Mouse (Mus musculus) heart, embryonic 10.5 days (tissue): Measurements from ENCODE around the gene Zfp579. TPM values are rescaled to one million over a fixed set of nuclear protein-coding genes. Genes with fewer than 3 reads are reported as not detected.

ENCODE experiments used
- DNase-seq: peaks from one replicate; pipeline ENCODE4 v3.0.0-alpha.2; 2017; ENCODE audit warnings: low spot score
- H3K27ac ChIP-seq: fragments of 300-500 bp; sonication (generic); 2 replicates; pipeline ENCODE4 v1.5.1; 2016; ENCODE audit warnings: mild to moderate bottlenecking
- H3K27me3 ChIP-seq: fragments of 300-500 bp; sonication (generic); 2 replicates; pipeline ENCODE4 v1.6.1; 2016; ENCODE audit warnings: mild to moderate bottlenecking; ENCODE audit not compliant: poor library complexity, insufficient read depth, severe bottlenecking
- H3K36me3 ChIP-seq: fragments of 300-500 bp; sonication (generic); 2 replicates; pipeline ENCODE4 v1.6.1; 2016; ENCODE audit warnings: mild to moderate bottlenecking, moderate library complexity
- H3K4me1 ChIP-seq: fragments of 300-500 bp; sonication (generic); 2 replicates; pipeline ENCODE4 v1.6.1; 2016; ENCODE audit warnings: mild to moderate bottlenecking
- H3K4me3 ChIP-seq: fragments of 300-500 bp; sonication (generic); 2 replicates; pipeline ENCODE4 v1.5.1; 2016; ENCODE audit warnings: mild to moderate bottlenecking, moderate library complexity
- H3K9me3 ChIP-seq: fragments of 300-500 bp; sonication (generic); 2 replicates; pipeline ENCODE4 v1.6.1; 2016; ENCODE audit warnings: mild to moderate bottlenecking, moderate library complexity
- WGBS: fragments of 180-500 bp; shearing (Covaris S2); methylation state at CpG from one replicate; pipeline ENCODE4 v1.1.7; 2016; 5-methylcytosine and 5-hydroxymethylcytosine counted together
- polyA plus RNA-seq: library from polyadenylated mRNA; unstranded; fragments of >200 nt; fragmentation: Nextera tagmentation; extraction: Ambion mirVana; gene quantifications from 2 replicates; pipeline ENCODE4 v1.2.1, GENCODE M21; 2016

Zfp579 gene
- polyA plus RNA-seq, 1 experiment from 2014 or later, result 29.2 TPM

DNA sequence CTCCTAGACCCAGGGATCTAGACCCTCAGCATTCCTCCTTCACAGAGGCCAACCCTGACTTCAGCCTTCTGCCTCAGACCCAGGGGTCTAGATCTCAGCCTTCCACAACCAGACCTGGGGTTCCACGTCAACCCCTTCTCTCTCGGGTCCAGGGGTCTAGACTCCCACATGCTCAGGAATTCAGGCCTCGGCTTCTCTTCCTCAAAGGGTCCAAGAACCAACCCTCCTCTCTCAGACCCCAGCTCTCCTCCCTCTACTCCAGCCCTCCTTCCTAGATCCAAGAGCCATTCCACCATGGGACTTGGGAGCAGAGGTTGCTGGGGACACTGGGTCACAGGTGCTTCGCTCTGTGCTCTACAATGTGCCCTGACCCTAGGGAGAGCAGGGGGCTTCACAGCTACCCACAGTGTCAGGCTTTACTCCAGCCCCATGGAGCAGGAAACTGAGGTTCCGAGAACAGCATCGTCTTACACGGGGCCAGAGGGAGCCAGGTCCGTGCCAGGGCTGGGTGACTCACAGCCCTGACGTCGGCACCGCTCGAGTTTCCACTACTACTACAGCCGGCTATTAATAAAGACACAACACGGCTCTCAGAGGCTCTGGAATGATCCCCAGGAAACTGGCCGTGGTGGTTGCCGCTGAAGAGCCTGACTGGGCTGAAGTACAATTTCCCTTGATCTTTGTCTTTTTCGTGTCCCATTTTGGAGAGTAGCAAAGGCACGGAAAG lies 23.5 kb downstream of the Zfp579 start:
- H3K36me3 ChIP-seq, result no peaks in the 10 kb centered on the region
- 0 out of 2 replicates have a peak overlapping the region, but pooled peaks have one; percentile 15 for H3K4me3 ChIP-seq
- peaks cover 14% of the 10 kb centered on the region for H3K4me1 ChIP-seq
- H3K27ac ChIP-seq, result peak overlapping the region; percentile 67; the same call in 1 of the 2 replicates
- DNase-seq, result no peak
- no peaks in the 10 kb centered on the region for H3K9me3 ChIP-seq
- H3K27me3 ChIP-seq, result peaks cover 4% of the 10 kb centered on the region; the same call in 1 of the 2 replicates
- WGBS, result 57% methylated on average over 18 of the region's 18 CpGs

DNA sequence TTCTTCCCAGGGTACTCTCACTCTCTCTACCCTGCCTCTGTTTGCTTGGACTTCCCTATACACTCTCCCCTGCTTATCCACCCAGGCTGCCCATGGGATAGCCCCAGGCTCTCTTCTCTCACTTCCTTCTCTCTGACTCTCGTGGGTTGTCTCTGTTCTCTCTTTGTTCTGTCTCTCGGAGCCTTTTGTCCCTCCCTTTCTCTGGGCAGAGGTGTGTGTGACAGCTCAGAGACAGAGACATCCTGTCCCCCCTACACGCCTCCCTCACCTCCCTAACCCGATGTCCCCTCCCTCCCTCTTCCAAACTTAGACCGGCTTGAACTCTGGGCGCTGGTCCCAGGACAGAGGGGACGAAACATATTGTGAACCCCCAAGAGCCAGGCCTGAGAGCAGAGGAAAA lies 24.2 kb downstream of the Zfp579 start:
- H3K4me3 ChIP-seq, result no peak overlapping the region; the same call in 1 of the 2 replicates
- WGBS, result 14% methylated on average over 7 of the region's 7 CpGs

DNA sequence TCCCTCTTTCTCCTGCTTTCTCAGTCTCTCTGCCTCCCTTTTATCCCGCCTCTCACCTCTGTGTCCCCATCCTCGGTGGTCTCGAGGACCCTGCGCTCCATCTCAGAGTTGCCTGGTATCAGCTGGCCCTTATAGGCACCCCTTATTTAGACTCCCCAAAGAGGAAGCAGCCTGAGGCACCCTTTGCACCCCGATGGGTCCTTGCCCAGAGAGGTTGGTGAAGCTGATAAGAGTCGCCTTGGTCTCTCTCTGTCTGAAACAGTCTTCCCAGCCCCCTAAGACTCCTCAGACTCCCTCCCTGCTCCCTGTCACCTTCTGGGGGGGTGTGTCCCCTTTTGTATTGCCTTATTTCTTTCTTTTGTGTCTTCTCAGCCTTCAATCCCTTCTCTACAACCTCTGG lies 24.9 kb downstream of the Zfp579 start, which contains the start of gene Sbk3:
TSS of gene Sbk3 (minus strand) at position 101 of the 400 bp plus-strand sequence.
- Histone ChIP-seq H3K4me3 (no peak within 1 kb of the TSS; the same call in 1 of the 2 replicates), H3K27me3 (peaks cover 14% of the 10 kb centered on the region; the same call in 1 of the 2 replicates), H3K9me3 (no peaks in the 10 kb centered on the region), H3K36me3 (no peaks in the 10 kb centered on the region), H3K4me1 (peaks cover 14% of the 10 kb centered on the region), H3K27ac (peak within 1 kb of the TSS; percentile 67)
- no peak for DNase-seq
- 34% methylated on average over 6 of the region's 6 CpGs for WGBS

More for the DNA sequence above, 24.2 kb downstream of the Zfp579 start:
- Histone ChIP-seq H3K9me3 (no peaks in the 10 kb centered on the region), H3K27me3 (peaks cover 12% of the 10 kb centered on the region; the same call in 1 of the 2 replicates), H3K36me3 (no peaks in the 10 kb centered on the region), H3K4me1 (peaks cover 14% of the 10 kb centered on the region), H3K27ac (peak overlapping the region; percentile 67; the same call in 1 of the 2 replicates)
- DNase-seq, result no peak

DNA sequence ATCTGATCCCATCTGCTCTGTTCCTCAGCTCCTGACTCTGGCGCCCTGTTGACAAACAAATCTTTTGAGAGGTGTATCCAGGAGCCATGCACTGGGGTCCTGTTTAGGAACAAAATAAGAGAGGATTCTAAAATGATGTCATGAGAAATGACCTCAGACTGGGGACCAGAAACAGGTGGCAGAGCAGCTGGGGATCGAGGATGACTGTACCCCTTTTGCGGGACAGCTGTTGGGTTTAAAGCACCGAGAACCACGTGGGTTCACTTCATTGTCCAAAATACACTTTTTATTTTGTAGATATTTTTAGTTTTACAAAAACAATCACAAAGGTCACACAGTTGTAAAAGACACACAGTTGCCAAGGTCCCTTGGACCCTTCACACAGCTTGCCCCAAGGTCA lies 31.0 kb downstream of the Zfp579 start:
- H3K4me1 ChIP-seq, result no peaks in the 10 kb centered on the region
- WGBS, result 79% methylated on average over 5 of the region's 5 CpGs
- no peak for DNase-seq
- peaks cover 14% of the 10 kb centered on the region; the same call in 1 of the 2 replicates for H3K27me3 ChIP-seq
- H3K9me3 ChIP-seq, result no peaks in the 10 kb centered on the region
- no peak overlapping the region for H3K4me3 ChIP-seq
- H3K27ac ChIP-seq, result no peak overlapping the region
- no peaks in the 10 kb centered on the region for H3K36me3 ChIP-seq

DNA sequence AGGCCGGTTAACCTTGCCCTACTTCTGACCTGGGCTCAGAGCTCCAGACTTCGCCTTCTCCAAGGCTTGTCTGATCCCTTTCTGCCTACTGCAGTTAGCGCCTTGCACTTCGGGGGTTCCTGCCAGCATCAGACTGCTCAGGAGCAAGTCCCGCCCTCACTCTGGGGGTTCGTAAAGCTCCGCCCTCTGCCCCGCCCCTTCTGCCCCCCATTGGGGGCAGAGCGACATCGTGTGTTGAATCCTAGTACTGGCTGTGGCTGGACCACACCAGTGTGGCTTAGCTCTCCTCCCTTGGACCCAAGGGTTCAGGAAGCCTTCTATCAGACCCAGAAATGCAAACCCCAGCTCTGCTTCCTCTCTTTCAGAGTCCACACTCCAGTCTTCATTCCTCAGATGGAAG lies 31.7 kb downstream of the Zfp579 start, which contains the start of gene Sbk2:
TSS of gene Sbk2 (minus strand) at position 135 of the 400 bp plus-strand sequence.
- no peak for DNase-seq

DNA sequence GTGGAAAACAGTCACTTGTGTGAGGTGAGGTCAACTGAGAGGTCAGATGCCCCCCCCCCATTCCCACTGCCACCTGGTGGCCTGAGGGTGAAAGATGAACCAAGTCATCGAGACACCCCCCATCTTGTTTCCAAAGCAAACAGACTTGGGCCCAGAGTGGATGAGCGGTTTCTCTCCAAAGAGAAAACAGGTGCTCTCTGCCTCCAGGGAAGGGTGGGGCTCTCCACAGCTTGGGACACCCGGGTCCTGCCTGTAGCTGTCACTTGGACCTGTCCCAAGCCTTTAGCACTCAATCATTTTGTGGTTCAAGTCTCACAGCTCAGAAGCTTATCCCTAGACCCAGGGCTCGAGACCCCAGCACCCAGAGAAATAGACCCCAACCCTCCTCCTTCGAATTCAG lies 32.4 kb downstream of the Zfp579 start:
- H3K9me3 ChIP-seq, result no peaks in the 10 kb centered on the region
- no peaks in the 10 kb centered on the region for H3K36me3 ChIP-seq
- H3K4me3 ChIP-seq, result no peak overlapping the region
- no peak for DNase-seq
- peaks cover 14% of the 10 kb centered on the region; the same call in 1 of the 2 replicates for H3K27me3 ChIP-seq
- H3K27ac ChIP-seq, result 0 out of 2 replicates have a peak overlapping the region, but pooled peaks have one; percentile 64
- WGBS, result 65% methylated on average over 5 of the region's 5 CpGs
- H3K4me1 ChIP-seq, result no peaks in the 10 kb centered on the region

More for the DNA sequence above, 31.7 kb downstream of the Zfp579 start, which contains the start of gene Sbk2:
- H3K36me3 ChIP-seq, result no peaks in the 10 kb centered on the region
- no peaks in the 10 kb centered on the region for H3K9me3 ChIP-seq
- H3K4me3 ChIP-seq, result peak within 1 kb of the TSS; percentile 39
- WGBS, result 3% methylated on average over 10 of the region's 10 CpGs
- H3K27me3 ChIP-seq, result peaks cover 14% of the 10 kb centered on the region; the same call in 1 of the 2 replicates
- peak within 1 kb of the TSS; percentile 64; the same call in 1 of the 2 replicates for H3K27ac ChIP-seq
- H3K4me1 ChIP-seq, result no peaks in the 10 kb centered on the region

DNA sequence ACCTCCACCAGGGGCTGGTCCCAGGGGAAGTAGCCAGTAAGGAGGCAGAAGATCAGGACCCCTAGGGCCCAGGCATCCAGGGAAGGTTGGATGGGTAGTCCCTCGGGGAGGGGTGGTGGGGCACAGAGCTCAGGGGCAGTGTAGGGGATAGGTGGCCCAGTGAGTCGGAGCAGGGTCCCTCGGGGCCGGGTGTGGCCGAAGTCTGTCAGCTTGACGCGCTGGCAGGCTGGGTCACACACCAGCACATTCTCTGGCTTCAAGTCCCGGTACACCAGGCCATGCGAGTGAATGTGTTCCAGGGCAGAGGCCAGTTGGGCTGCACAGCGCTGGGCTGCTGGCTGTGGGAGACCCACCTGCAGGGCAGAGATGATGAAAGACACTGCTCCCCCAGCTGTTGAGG lies 38.6 kb downstream of the Zfp579 start:
- H3K4me1 ChIP-seq, result peaks cover 19% of the 10 kb centered on the region
- DNase-seq, result no peak
- no peak overlapping the region for H3K4me3 ChIP-seq
- H3K27ac ChIP-seq, result peak overlapping the region; percentile 23; the same call in 1 of the 2 replicates
- no peaks in the 10 kb centered on the region; the same call in 1 of the 2 replicates for H3K27me3 ChIP-seq
- WGBS, result 79% methylated on average over 10 of the region's 10 CpGs
- H3K9me3 ChIP-seq, result no peaks in the 10 kb centered on the region
- H3K36me3 ChIP-seq, result no peaks in the 10 kb centered on the region

DNA sequence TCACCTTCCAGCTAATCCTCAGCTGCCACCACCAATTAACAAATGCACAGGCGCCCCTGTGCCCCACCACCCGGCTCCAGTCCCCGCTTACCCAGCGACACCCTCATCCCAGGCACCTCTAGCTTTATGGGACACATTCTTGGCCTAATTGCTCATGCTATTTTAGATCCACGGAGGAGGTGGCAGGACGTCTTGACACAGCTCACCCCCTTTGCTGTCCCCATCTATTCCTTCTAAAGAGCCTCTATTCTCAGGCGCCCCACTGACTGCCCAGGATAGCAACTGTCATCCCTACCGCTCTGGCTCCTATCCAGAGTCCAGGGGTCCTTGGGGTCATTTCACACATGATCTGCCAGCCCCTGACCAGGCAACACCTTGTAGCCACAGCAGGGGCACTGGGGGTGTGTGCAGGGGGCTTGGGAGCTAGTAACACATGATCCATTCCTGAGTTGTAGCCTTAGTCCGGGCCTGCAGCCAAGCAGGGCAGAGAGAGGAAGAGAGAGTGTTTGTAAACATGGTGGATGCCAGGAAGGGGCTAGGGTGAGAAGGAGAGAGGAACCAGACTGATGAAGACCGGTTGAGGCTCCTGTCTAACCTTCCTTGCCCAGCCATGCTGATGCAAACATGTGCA lies 42.0 kb downstream of the Zfp579 start:
- peaks cover 31% of the 10 kb centered on the region for H3K4me1 ChIP-seq
- H3K27me3 ChIP-seq, result no peaks in the 10 kb centered on the region; the same call in 1 of the 2 replicates
- H3K9me3 ChIP-seq, result no peaks in the 10 kb centered on the region
- H3K36me3 ChIP-seq, result no peaks in the 10 kb centered on the region
- 13% methylated on average over 10 of the region's 10 CpGs for WGBS
- DNase-seq, result no peak
- H3K27ac ChIP-seq, result peak overlapping the region; percentile 63
- H3K4me3 ChIP-seq, result peak overlapping the region; percentile 18; the same call in 1 of the 2 replicates

DNA sequence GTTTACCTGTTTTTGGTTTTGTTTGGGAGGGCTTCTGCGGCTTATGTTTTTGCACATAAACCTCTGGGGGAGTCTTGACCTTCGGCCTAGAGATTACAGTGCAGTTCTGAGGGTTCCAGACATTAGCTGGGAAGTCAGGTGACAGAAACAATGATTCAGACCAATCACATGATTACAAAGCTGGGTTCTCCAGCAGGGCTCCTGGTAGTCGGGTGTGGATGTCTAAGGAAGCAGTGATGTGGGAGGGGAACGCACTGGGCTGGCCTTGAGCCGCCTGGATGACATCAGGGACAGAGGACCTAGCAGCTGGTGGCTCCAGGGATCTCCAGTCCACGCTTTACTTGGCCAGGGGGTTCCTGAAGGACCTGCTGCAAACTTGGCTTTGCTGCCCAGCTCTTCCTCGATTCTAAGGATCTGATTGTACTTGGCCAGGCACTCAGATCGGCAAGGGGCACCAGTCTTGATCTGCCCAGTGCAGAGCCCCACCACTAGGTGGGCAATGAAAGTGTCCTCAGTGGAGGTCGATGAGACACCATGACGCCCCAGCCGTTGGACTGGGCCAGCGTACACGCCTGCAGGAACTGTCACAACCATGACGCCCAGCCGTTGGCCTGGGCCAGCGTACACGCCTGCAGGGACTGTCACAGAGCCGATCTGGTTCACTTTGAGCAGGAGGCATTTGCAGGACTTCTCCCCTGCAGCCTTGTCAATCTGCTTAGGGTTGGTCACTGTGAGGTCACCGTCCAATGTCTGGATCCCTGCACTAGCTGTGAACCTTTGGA lies 45.2 kb downstream of the Zfp579 start:
- Histone ChIP-seq H3K4me1 (peaks cover 27% of the 10 kb centered on the region), H3K4me3 (no peak overlapping the region), H3K27ac (no peak overlapping the region), H3K36me3 (no peaks in the 10 kb centered on the region), H3K9me3 (no peaks in the 10 kb centered on the region), H3K27me3 (no peaks in the 10 kb centered on the region; the same call in 1 of the 2 replicates)
- no peak for DNase-seq
- 76% methylated on average over 19 of the region's 19 CpGs for WGBS

DNA sequence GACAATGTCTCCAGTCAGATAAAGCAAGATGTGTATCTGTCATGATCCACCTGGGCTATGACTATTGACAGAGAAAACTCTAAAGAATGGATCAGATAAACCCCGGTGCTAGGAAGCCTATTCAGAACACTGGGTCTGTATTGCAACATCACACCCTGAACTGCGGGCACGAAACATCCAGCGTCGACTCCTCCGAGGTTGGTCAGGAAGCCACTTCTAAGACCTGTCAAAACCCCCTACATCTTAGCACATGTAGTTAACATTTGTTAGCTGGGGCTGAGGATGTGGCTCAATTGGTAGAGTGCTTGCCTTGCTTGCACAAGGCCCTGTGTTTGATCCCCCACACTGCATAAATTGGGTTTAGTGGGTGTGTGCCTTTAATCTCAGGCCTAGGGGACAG lies 47.6 kb downstream of the Zfp579 start:
- H3K4me1 ChIP-seq, result peaks cover 20% of the 10 kb centered on the region
- no peak for DNase-seq
- H3K27ac ChIP-seq, result no peak overlapping the region
- no peaks in the 10 kb centered on the region for H3K9me3 ChIP-seq
- H3K4me3 ChIP-seq, result no peak overlapping the region
- H3K36me3 ChIP-seq, result no peaks in the 10 kb centered on the region
- 41% methylated on average over 6 of the region's 6 CpGs for WGBS
- H3K27me3 ChIP-seq, result no peaks in the 10 kb centered on the region

DNA sequence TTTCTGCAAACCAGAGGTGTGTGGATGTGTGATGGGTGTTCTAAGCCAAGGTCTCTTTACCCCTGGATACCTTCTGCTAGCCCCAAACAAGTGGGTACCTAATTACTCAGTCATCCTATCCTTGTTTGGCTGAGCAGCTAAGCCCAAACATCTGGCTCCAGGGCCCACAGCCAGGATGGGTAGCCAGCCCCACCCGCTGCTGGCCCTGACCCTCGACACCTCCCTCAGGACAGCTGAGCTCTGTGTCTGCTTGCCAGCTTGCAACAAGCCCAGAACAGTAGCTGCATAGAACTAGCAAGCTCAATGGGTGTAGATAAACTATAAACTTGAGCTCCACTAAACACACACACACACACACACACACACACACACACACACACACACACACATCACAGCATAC lies 48.1 kb downstream of the Zfp579 start:
- 36% methylated on average over 2 of the region's 2 CpGs for WGBS
- Histone ChIP-seq H3K27me3 (no peaks in the 10 kb centered on the region), H3K9me3 (no peaks in the 10 kb centered on the region), H3K36me3 (no peaks in the 10 kb centered on the region), H3K27ac (no peak overlapping the region), H3K4me3 (no peak overlapping the region), H3K4me1 (peaks cover 20% of the 10 kb centered on the region; the same call in 1 of the 2 replicates)
- no peak for DNase-seq

DNA sequence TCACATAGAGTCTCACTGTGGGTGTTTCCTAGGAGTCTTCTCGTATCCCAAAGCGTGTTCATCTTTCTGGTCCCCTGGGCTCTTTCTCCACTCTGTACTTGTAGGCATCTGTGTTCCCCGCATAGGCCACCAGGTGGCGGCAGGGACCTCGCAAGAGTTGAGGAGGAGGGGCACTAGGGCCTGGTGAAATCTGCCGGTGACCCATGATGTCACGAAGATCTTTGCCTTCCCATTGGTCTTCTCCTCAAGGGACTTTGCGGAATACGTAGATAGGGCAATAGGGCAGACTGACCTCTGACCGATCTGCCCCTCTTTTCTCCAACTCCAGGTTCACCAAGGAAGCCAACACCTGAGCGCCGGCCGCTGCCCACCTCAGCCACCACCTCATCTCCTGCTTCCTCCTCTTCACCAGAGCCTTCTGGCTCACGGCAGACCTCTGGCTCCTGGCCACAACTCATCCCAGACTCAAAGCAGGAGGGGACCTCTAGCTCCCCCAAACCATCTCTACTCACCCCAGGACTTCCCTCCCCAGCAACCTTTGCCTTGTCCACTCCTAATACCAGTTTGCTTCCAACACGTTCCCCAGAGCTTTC lies 52.6 kb downstream of the Zfp579 start:
- WGBS, result 21% methylated on average over 15 of the region's 15 CpGs
- H3K27me3 ChIP-seq, result no peaks in the 10 kb centered on the region
- H3K9me3 ChIP-seq, result no peaks in the 10 kb centered on the region
- peak overlapping the region; percentile 50 for H3K4me3 ChIP-seq
- peak overlapping the region; percentile 47; the same call in 1 of the 2 replicates for H3K27ac ChIP-seq
- DNase-seq, result peak; percentile 94
- no peaks in the 10 kb centered on the region for H3K36me3 ChIP-seq
- peaks cover 4% of the 10 kb centered on the region; the same call in 1 of the 2 replicates for H3K4me1 ChIP-seq
